Mouse (Mus musculus): Measurements from ENCODE around the gene Samd10.

Gene Samd10

DNA sequence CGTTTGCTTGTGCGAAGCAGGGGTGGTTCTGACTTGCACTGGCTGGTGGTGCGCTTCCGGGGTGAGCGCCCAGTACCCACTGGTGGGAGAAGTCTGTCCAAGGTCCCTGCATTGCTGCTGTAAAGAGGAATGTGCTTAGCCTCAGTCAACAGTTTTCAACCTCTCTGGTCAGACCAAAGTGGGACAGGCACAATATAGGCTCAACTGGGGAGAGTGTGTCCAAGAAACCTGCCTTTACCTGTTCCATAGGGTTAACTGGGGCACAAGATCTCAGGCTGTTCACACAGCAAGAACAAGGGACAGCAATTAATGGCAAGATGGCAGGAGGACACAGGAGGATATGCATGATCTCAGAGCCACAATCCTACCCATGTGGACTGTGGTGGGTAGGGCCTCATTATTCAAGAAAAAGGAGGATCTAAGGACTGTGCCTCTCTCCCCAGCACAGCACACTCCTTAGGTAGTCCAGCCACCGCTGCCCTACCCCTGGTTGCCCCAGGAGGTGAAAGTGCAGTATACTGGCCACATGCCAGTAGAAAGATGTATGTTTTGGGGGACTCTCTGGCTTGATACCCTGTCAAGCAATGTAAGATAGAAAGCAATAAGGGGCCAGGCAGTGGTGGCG is 24.0 kb downstream of the Samd10 start:
- DNase-seq: no peak

DNA sequence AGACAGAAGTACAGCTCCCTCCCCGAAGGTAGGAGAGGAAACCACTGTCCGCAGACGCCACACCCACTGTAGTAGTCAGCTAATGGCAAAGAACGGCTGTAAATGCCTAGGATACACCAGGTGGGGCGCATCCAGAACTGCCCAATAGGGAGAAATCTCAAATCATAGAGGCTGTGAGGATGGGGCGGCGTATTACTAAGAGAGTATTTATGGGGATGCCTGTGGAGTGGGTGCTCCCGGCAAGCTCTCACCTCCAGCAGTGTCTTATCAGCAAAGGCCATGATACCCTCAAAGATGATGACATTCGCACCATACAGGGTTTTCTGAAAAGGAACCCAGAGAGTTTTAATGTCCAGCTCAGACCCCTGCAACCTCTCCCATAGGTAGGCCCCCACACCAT is 25.1 kb downstream of the Samd10 start:
- DNase-seq: no peak

DNA sequence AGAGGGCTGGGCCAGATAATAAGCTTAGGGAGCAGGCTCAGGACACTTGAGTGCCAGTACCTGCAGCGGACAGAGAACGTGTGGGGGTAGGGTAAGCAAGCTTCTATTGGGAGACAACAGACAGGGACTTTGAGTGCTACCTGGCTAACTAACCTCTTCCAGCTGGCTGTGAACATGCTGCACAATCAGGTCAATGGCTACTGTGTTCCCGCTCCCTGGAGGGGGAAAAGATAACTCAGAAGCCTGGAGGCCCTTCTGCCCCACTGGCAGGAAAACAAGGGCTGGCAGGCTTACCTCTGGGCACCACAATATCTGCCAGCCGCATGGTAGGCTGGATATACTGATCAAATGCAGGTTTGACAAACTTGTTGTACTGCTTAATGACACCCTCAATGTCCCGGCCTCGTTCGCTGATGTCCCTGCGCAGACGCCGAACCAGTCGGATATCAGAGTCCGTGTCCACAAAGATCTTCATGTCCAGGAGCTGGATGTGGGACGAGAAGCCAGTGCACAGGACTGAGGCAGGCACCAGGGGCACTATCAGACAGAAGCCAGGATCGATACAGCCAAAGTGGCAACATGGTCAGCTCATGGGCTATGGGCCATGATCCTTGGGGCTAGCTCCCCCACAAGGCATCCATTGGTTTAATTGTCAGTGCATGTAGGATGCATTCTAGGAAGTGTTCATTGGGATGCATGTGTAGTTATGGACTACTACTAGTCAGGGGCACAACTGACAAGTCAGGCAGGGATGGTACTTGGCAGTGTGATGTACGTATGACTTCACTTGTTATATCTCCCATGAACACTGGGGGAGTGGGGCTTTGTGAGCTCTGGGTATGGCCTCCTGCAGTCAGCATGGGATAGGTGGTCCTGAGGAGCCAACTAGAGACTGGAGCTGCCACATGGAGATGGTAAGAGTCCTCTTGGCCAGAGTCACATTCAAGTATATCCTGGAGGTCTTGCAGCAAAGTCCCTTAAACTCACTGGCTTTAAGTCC is 25.8 kb downstream of the Samd10 start:
- DNase-seq: no peak

DNA sequence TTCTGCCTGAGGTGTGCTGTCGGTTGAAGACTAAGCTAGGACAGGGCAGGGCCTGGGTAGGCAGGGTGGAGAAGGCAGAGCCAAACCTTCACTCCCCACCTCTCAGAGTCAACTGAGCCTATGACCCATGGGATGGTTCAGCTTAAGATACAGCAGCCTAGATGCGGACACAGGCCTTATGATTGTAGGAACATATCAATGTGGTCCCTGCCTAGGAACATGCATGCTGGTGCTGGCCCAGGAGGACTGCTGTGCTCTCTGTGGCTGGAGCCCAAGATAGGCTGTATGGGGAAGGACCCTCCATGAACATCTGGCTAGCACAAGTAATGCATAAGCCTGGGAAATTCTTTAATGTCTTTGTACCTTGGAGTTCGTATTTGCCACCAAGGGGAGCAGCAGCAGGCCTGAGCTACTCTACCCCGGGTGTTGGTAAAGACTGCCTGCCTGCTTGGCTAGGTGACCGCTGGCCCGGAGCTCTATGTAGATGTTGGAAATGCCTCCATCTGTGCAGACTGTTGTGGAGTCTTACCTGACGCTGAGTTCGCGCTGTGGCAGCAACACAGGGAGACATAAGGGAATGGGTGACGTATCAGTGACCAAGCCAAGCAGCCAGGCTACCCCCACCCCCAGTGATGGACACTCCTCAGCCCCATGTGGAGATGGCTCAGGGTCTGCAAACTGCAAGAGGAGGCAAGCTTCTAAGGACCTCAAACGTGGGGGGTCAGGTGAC is 26.9 kb downstream of the Samd10 start:
- DNase-seq: no peak

DNA sequence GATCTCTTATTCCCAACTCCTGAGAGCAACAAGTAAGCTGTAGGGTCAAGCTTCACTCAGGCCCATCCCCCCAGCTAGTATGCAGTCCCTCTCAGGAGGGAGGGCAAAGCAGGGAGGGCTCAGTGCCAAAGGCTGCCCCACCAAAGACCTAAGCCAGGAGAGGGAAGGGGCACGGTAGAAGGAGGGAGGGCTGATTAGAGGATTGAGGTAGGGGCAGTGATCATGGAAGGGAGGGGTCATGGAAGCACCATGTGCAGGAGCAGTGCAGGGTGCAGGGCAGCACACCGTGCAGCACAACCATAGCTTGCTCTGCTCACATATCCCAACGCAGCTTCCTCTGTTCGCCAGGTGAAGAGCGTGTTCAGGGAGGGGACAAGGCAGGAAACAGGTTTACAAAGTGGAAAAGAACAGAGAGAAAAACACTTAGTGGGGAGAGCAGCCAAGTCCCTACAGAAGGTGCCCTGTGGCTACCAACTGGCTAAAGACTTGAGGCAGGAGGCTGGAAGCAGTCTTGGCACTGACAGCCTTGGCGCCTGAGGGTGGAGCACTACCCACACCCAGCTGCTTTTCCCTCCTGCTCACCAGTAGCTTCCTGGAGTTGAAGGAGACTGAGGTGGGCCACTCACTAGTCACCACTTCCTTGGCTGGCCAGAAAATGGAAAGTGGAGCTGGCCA is 28.0 kb downstream of the Samd10 start:
- DNase-seq: no peak

DNA sequence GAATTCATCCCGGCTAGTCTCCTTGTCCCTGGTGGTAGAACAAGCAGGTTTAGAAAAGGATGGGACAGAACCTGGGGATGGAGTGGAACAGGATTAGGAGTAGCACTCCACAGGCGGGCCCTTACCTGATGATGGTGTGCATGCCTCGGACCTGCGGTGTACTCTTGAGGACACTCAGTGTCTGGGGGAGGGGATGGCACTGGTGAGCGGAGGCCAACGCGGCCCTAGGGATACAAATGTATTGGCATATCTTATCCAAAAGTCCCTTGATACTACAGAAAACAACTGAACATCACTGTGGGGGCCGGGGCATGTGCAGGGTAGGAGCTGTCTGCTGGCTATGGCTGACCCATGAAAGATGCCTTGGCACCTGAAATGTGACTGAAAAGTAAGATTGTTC is 28.6 kb downstream of the Samd10 start:
- DNase-seq: no peak

DNA sequence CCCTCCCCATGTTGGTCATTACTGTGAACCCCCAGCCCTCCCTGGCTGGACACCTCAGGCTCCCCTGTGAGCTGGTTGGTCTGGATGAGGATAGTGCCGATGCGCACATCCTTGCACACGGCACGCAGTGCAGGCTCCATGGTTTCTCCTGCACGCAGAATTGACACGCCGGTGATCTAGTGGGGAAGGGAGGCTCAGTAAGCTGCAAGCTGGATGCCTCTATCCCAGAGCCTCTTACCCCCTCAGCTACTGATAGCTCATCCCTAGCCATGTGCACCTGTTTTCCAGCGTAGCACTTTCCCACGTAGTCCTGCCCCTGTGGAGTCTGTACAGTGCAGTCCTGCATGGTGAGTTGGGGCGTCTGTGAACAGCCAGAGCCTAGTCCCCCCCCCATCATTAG is 29.2 kb downstream of the Samd10 start:
- DNase-seq: no peak

DNA sequence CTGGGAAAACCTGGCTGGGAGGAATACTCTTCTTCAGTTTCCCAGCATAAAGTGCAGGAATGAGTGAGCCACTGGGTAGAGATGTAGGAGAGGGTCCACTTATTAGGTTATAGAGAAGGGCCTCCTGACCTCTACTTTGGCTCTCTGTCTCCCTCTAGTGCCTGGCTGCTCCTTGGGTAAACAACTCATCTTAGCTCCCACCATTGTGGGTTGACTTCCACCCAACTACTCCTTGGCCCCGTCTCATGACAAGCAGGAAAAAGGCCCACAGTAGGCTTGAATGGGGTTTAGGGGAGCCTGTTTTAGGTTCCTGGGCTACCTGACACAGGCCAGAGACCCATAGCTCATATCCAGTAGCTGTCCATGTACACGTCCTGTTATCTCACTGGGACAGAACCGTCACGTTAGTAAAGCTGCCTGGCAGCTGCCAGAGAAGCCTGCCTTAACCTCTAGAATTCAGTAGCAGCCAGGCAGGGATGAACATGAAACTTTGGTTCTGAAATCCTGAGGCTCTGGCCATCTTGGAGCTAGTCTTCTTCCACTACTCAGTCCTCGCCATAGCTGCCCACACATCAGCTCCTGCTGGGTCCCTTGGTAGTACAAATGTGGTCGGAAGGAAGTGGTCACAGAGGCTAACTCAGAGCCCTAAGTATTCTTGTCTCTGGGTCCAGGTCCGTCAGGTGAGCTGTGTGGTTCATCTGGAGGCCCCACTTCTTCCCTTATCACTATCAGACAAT is 30.6 kb downstream of the Samd10 start:
- DNase-seq: no peak

DNA sequence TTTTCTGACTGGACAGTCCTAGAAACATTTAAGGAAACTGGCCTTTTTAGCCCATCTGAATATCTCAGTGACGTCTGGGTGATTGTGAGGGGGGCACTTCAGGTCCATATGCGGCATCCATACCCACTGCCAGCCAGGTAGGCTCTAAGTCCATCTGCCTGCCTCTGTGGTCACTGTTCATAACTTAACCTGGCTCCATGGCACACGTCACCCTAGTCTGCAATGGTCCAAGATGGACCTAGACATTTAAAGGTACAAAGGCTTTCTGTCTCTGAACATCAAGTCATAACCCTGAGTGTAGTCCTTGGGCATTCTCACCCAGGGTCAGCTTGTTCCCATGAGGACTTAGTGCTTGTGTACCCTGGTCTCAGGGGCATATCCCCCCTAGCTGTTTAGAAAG is 31.7 kb downstream of the Samd10 start:
- DNase-seq: no peak

DNA sequence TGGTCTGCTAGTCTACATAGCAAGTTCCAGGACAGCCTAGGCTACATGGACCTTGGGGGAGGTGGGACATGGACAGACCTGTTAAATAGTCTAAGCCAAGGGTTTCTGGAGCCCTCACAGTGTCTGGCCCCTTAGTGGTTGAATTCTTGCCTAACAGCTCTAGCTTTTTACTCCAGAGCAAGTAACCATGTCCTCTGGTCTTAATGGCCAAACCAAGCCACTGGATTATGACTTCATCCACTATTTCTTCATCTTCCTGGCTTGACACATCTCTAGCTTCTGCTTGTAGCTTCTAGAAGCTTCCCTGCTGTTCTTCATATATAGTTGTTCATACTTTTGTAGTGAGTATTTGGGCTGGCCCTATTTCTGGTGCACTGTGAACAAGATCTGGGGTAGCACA is 45.2 kb downstream of the Samd10 start:
- no peak for DNase-seq

DNA sequence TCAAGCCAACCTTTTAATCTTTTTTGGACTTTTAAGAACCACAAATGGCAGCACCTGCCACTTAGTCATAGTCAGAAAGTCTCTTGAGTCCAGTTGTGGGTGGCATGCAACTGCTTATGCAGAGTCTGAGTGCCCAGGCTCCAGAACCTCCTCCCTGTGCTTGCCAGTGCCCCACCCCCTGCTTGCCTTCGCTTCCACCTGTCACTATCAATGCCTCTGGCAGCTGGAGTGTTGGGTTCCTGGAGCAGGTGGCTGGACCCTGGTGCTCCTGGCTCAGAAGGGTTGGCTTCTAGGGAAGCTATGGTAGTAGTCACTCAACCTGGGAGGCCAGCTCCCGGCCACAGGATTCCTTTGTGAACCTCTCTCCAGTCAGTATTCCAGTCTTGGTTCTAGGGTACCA is 48.8 kb downstream of the Samd10 start:
- DNase-seq: no peak

DNA sequence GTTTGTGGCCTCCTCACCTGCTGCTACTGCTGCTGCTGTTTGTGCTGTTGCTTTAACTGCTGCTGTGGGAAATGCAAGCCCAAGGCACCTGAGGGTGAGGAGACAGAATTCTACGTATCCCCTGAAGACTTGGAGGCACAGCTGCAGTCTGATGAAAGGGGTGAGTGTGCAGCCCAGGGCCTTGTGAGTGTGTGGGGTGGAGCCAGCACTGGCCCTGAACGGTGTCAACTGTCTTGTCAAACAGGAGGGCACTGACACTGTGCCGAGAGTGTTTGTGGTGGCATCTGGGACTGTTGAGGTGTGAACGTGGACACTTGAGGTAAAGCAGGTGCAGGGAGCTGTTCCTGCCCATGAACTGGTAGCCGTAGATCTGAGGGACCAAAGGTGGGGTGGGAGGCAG is 50.3 kb downstream of the Samd10 start:
- DNase-seq: no peak

DNA sequence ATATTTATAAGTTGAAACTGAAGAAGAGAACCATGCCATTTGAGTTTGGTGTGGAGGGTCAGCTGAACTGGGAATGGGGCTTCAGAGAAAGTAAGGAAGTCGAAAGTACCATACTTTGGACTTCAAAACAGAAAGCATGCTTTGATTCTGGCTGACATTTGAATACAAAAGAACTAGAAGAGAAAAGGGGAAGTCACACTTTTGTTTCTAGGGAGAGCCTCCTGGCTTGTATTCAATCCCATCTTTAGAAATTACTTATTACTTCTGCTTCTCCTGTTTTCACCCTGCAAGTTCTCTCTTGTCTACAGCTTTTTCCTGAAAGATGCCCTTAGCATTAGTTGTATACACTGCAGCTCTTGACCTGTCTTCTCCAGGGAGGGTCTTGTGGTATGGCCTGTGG is 50.8 kb downstream of the Samd10 start:
- DNase-seq: no peak

DNA sequence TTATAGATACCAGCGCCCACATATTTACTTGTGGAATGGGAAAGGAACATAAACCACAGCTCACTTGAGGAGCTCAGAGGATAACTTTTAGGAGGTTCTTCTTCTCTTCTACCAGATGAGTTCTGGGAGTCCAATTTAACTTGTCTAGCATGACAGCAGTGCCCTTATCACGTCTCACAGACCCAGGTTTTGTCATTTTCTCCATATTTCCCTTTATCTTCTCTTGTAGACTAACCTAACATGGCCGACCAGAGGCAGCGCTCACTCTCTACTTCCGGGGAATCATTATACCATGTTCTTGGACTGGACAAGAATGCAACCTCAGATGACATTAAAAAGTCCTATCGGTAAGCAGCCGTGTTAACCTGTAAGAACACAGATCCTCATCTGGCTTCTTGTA is 52.9 kb downstream of the Samd10 start:
- no peak for DNase-seq
